Mouse (Mus musculus) intestine, embryonic 14.5 days (tissue): ENCODE data around the gene Ccdc88b. TPM values are rescaled to one million over a fixed set of nuclear protein-coding genes. Genes with fewer than 3 reads are reported as not detected.

Experiments
- ATAC-seq: fragments of 200-750 bp; cut with Nextera tagmentation; replicated peaks from 2 replicates; pipeline ENCODE4 v1.8.0; 2017; ENCODE audit warnings: low read depth, moderate number of reproducible peaks, moderate TSS enrichment, moderate library complexity; ENCODE audit not compliant: low FRiP score, low TSS enrichment
- DNase-seq: peaks from one replicate; pipeline ENCODE4 v3.0.0-alpha.2; 2018; ENCODE audit warnings: low spot score
- H3K27ac ChIP-seq: fragments of 300-500 bp; sonication (generic); 2 replicates; pipeline ENCODE4 v1.5.1; 2014; ENCODE audit warnings: low read depth, mild to moderate bottlenecking, control low read depth
- H3K27me3 ChIP-seq: fragments of 300-500 bp; sonication (generic); replicated peaks from 2 replicates; pipeline ENCODE4 v1.6.1; 2014; ENCODE audit warnings: low read length, control low read depth; ENCODE audit not compliant: control insufficient read depth, insufficient read depth
- H3K36me3 ChIP-seq: fragments of 300-500 bp; sonication (generic); 2 replicates; pipeline ENCODE4 v1.6.1; 2014; ENCODE audit warnings: low read length, control low read depth; ENCODE audit not compliant: control insufficient read depth, insufficient read depth
- H3K4me1 ChIP-seq: fragments of 300-500 bp; sonication (generic); replicated peaks from 2 replicates; pipeline ENCODE4 v1.6.1; 2014; ENCODE audit warnings: low read length, control low read depth, mixed read lengths; ENCODE audit not compliant: control insufficient read depth, insufficient read depth
- H3K4me2 ChIP-seq: fragments of 300-500 bp; sonication (generic); 2 replicates; pipeline ENCODE4 v1.6.1; 2014; ENCODE audit warnings: low read length
- H3K4me3 ChIP-seq: fragments of 300-500 bp; sonication (generic); 2 replicates; pipeline ENCODE4 v1.5.1; 2014; ENCODE audit warnings: low read depth, low read length, control low read depth, mixed read lengths
- H3K9ac ChIP-seq: fragments of 300-500 bp; sonication (generic); 2 replicates; pipeline ENCODE4 v1.6.1; 2014; ENCODE audit warnings: mild to moderate bottlenecking, low read length
- H3K9me3 ChIP-seq: fragments of 300-500 bp; sonication (generic); 2 replicates; pipeline ENCODE4 v1.6.1; 2016; ENCODE audit warnings: low read length, control low read depth; ENCODE audit not compliant: control insufficient read depth
- WGBS: fragments of 180-500 bp; shearing (Covaris S2); extraction: QIAGEN DNeasy Blood & Tissue Kit; methylation state at CpG from one replicate; pipeline ENCODE4 v1.1.7; 2014; 5-methylcytosine and 5-hydroxymethylcytosine counted together
- polyA plus RNA-seq: library from polyadenylated mRNA; unstranded; fragments of >200 nt; fragmentation: Nextera tagmentation; extraction: Ambion mirVana; gene quantifications from 2 replicates; pipeline ENCODE4 v1.2.1, GENCODE M21; 2014

Ccdc88b gene
- polyA plus RNA-seq, 1 experiment from 2014 or later: 0.85 TPM

- no peak overlapping the region for H3K9ac ChIP-seq
- DNase-seq (peak; percentile 69), ATAC-seq (no peak)
- no peaks in the 10 kb centered on the region for H3K4me1 ChIP-seq
- H3K4me2 ChIP-seq: peak overlapping the region; percentile 45
- H3K27ac ChIP-seq: no peak overlapping the region; the same call in 1 of the 2 replicates
- no peaks in the 10 kb centered on the region for H3K36me3 ChIP-seq
- no peaks in the 10 kb centered on the region for H3K9me3 ChIP-seq
- 1% methylated on average over 5 of the region's 5 CpGs for WGBS
- H3K27me3 ChIP-seq: no peaks in the 10 kb centered on the region
- peak overlapping the region; percentile 17; the same call in 1 of the 2 replicates for H3K4me3 ChIP-seq
Measured at GRCm38 (mm10) chr19:6869355-6869754, 11.3 kb upstream of the Ccdc88b start.

- ATAC-seq (no peak), DNase-seq (no peak)
- Histone ChIP-seq H3K36me3 (no peaks in the 10 kb centered on the region), H3K27ac (no peak overlapping the region), H3K9me3 (no peaks in the 10 kb centered on the region), H3K4me1 (no peaks in the 10 kb centered on the region), H3K9ac (no peak overlapping the region), H3K4me2 (no peak overlapping the region), H3K4me3 (no peak overlapping the region), H3K27me3 (no peaks in the 10 kb centered on the region)
- WGBS: 87% methylated on average over 4 of the region's 4 CpGs
Measured at GRCm38 (mm10) chr19:6861451-6861850, 3.4 kb upstream of the Ccdc88b start.

GRCm38 (mm10) chr19:6860706-6861105, 2.7 kb upstream of the Ccdc88b start:
- H3K4me2 ChIP-seq: no peak overlapping the region
- H3K4me1 ChIP-seq: peaks cover 6% of the 10 kb centered on the region
- H3K36me3 ChIP-seq: no peaks in the 10 kb centered on the region
- DNase-seq: no peak
- no peak overlapping the region for H3K27ac ChIP-seq
- no peak overlapping the region for H3K9ac ChIP-seq
- WGBS: 75% methylated on average over 6 of the region's 6 CpGs
- no peaks in the 10 kb centered on the region for H3K27me3 ChIP-seq
- no peak overlapping the region for H3K4me3 ChIP-seq
- no peaks in the 10 kb centered on the region for H3K9me3 ChIP-seq
- ATAC-seq: no peak

GRCm38 (mm10) chr19:6859971-6860370, 2.0 kb upstream of the Ccdc88b start:
- Histone ChIP-seq H3K27ac (no peak overlapping the region), H3K4me2 (no peak overlapping the region), H3K4me1 (peaks cover 12% of the 10 kb centered on the region), H3K27me3 (no peaks in the 10 kb centered on the region), H3K9ac (no peak overlapping the region), H3K9me3 (no peaks in the 10 kb centered on the region), H3K36me3 (no peaks in the 10 kb centered on the region), H3K4me3 (no peak overlapping the region)
- WGBS: 79% methylated on average over 3 of the region's 3 CpGs
- no peak for DNase-seq
- ATAC-seq: no peak

- H3K4me1 ChIP-seq: peaks cover 13% of the 10 kb centered on the region
- 69% methylated on average over 2 of the region's 2 CpGs for WGBS
- no peak overlapping the region for H3K9ac ChIP-seq
- ATAC-seq: no peak
- no peaks in the 10 kb centered on the region for H3K36me3 ChIP-seq
- no peaks in the 10 kb centered on the region for H3K9me3 ChIP-seq
- H3K4me2 ChIP-seq: no peak overlapping the region
- no peak for DNase-seq
- H3K27ac ChIP-seq: no peak overlapping the region
- no peak overlapping the region for H3K4me3 ChIP-seq
- no peaks in the 10 kb centered on the region for H3K27me3 ChIP-seq
Measured at GRCm38 (mm10) chr19:6859032-6859651, 1.1 kb upstream of the Ccdc88b start.

- DNase-seq (no peak), ATAC-seq (no peak)
- H3K4me3 ChIP-seq: no peak overlapping the region
- 76% methylated on average over 9 of the region's 9 CpGs for WGBS
- peaks cover 13% of the 10 kb centered on the region for H3K4me1 ChIP-seq
- no peaks in the 10 kb centered on the region for H3K27me3 ChIP-seq
- no peak overlapping the region for H3K4me2 ChIP-seq
- no peaks in the 10 kb centered on the region for H3K36me3 ChIP-seq
- no peak overlapping the region for H3K9ac ChIP-seq
- H3K9me3 ChIP-seq: no peaks in the 10 kb centered on the region
- H3K27ac ChIP-seq: no peak overlapping the region
Measured at GRCm38 (mm10) chr19:6857391-6858005, 513 bp downstream of the Ccdc88b start.

- no peak overlapping the region for H3K9ac ChIP-seq
- no peak for ATAC-seq
- no peak overlapping the region for H3K27ac ChIP-seq
- WGBS: 63% methylated on average over 3 of the region's 3 CpGs
- peaks cover 13% of the 10 kb centered on the region for H3K4me1 ChIP-seq
- no peak overlapping the region for H3K4me2 ChIP-seq
- H3K4me3 ChIP-seq: no peak overlapping the region
- DNase-seq: no peak
- H3K9me3 ChIP-seq: no peaks in the 10 kb centered on the region
- H3K27me3 ChIP-seq: no peaks in the 10 kb centered on the region
- H3K36me3 ChIP-seq: no peaks in the 10 kb centered on the region
Measured at GRCm38 (mm10) chr19:6857003-6857360, 1.0 kb downstream of the Ccdc88b start.

GRCm38 (mm10) chr19:6856281-6857002, 1.6 kb downstream of the Ccdc88b start:
- 45% methylated on average over 12 of the region's 12 CpGs for WGBS
- Histone ChIP-seq H3K9ac (no peak overlapping the region), H3K4me1 (peaks cover 13% of the 10 kb centered on the region), H3K36me3 (no peaks in the 10 kb centered on the region), H3K4me2 (no peak overlapping the region), H3K9me3 (no peaks in the 10 kb centered on the region), H3K27me3 (no peaks in the 10 kb centered on the region), H3K4me3 (no peak overlapping the region), H3K27ac (no peak overlapping the region)
- ATAC-seq (no peak), DNase-seq (no peak)
